Mouse (Mus musculus): Measurements from ENCODE around the gene Cmtm4. TPM values are rescaled to one million over a fixed set of nuclear protein-coding genes. Genes with fewer than 3 reads are reported as not detected.

Cmtm4 gene
- polyA plus RNA-seq, 1 experiment: 32.4 TPM

DNA sequence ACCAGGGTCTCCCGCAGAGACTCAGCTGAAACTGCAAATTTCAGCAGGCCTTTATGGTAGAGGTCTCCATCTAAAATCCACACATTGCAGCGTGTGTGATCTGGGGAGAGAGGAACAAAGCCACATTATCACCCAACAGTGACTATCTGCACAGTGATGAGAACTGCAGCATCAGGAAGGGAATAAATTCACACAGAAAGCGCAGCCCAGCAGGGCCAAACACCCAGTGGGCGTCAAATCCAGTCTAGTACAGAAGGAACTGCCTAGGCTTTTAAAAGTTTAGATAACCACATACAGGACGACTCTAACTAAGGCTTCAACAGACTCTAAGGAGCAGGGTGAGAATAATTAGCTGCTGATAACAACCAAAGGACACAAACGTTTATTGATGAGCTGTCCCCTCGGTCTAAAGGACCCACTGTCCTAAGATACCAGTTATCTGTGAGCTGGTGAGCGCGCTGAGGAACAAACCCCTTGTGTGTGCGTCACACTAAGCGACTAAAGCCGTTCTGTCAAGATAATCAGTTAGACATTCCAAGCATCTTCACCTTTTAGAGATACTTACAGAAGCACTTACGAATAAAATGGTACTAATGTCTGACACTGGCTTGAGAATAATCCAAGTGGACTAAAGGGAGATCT, 42.0 kb upstream of the Cmtm4 start:
- H3K36me3 ChIP-seq (ENCODE audit: control insufficient read depth, insufficient read depth, low read length): no peaks in the 10 kb centered on the region; the same call in 1 of the 2 replicates
- TF ChIP-seq CTCF (conservative IDR thresholded peaks at IDR 0.05; ENCODE audit: insufficient read depth, insufficient read length, low read depth, low read length): no peak
- no peak for TF ChIP-seq POLR2A (IDR thresholded peaks at IDR 0.05; ENCODE audit: low read depth, low read length)
- H3K4me1 ChIP-seq (ENCODE audit: control insufficient read depth, insufficient read depth, low read length): peaks cover 12% of the 10 kb centered on the region
- no peaks in the 10 kb centered on the region for H3K27me3 ChIP-seq (replicated peaks; ENCODE audit: control insufficient read depth, insufficient read depth, low read length)
- 96% methylated on average over 13 of the region's 13 CpGs for WGBS
- no peak for DNase-seq
- no peak overlapping the region for H3K4me3 ChIP-seq (ENCODE audit: insufficient read depth, low read depth, low read length)
- H3K27ac ChIP-seq (ENCODE audit: insufficient read depth, low read depth, low read length): no peak overlapping the region

DNA sequence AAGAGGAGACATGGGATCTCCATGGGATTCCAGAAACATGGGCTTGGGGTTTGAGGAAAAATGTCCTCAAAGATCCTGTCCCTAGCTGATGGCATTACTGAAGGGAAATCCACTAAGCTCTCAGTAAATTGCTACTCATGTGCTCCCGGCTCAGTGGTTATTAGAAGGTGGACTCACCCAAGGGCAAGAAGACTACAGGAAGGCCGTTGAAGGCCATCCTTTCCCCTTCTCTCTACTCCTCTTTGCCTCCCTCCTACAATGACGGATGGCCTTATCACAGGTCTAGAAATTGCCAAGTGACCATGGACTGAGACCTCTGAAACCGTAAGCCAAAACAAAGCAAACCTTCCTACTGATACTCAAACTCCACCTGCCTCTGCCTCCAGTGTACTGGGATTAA, 41.0 kb upstream of the Cmtm4 start:
- no peak for DNase-seq
- H3K36me3 ChIP-seq (ENCODE audit: control insufficient read depth, insufficient read depth, low read length): no peaks in the 10 kb centered on the region; the same call in 1 of the 2 replicates
- H3K27me3 ChIP-seq (replicated peaks; ENCODE audit: control insufficient read depth, insufficient read depth, low read length): no peaks in the 10 kb centered on the region
- H3K4me1 ChIP-seq (ENCODE audit: control insufficient read depth, insufficient read depth, low read length): peaks cover 8% of the 10 kb centered on the region
- H3K4me3 ChIP-seq (ENCODE audit: insufficient read depth, low read depth, low read length): no peak overlapping the region
- TF ChIP-seq POLR2A (IDR thresholded peaks at IDR 0.05; ENCODE audit: low read depth, low read length): no peak
- no peak for TF ChIP-seq CTCF (conservative IDR thresholded peaks at IDR 0.05; ENCODE audit: insufficient read depth, insufficient read length, low read depth, low read length)
- 82% methylated on average over 4 of the region's 4 CpGs for WGBS
- peak overlapping the region; percentile 58; the same call in 1 of the 2 replicates for H3K27ac ChIP-seq (ENCODE audit: insufficient read depth, low read depth, low read length)

DNA sequence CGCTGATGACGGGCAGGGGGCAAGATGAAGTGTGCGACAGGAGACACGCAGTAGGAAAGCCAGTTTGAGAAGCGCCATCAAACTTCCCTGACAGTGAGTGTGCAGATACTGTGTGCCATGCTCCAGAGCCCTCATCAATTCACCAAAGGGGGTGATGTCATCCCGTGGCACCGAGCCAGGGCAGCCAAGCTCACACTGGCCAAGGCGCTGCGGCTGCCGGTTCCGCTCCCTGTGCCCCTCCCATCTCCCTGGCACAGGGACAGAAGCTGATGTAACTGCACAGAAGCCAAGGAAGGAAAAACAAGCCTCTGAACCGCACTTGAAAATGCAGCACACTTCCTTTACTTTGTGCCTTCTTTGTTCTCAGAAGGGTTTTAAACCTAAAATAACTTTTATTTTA, 40.4 kb upstream of the Cmtm4 start:
- Histone ChIP-seq H3K27me3 (replicated peaks; ENCODE audit: control insufficient read depth, insufficient read depth, low read length) (no peaks in the 10 kb centered on the region), H3K4me1 (ENCODE audit: control insufficient read depth, insufficient read depth, low read length) (peaks cover 4% of the 10 kb centered on the region), H3K36me3 (ENCODE audit: control insufficient read depth, insufficient read depth, low read length) (no peaks in the 10 kb centered on the region; the same call in 1 of the 2 replicates), H3K27ac (ENCODE audit: insufficient read depth, low read depth, low read length) (0 out of 2 replicates have a peak overlapping the region, but pooled peaks have one; percentile 1), H3K4me3 (ENCODE audit: insufficient read depth, low read depth, low read length) (no peak overlapping the region)
- 16% methylated on average over 12 of the region's 12 CpGs for WGBS
- no peak for TF ChIP-seq POLR2A (IDR thresholded peaks at IDR 0.05; ENCODE audit: low read depth, low read length)
- TF ChIP-seq CTCF (conservative IDR thresholded peaks at IDR 0.05; ENCODE audit: insufficient read depth, insufficient read length, low read depth, low read length): no peak
- DNase-seq: peak; percentile 99

DNA sequence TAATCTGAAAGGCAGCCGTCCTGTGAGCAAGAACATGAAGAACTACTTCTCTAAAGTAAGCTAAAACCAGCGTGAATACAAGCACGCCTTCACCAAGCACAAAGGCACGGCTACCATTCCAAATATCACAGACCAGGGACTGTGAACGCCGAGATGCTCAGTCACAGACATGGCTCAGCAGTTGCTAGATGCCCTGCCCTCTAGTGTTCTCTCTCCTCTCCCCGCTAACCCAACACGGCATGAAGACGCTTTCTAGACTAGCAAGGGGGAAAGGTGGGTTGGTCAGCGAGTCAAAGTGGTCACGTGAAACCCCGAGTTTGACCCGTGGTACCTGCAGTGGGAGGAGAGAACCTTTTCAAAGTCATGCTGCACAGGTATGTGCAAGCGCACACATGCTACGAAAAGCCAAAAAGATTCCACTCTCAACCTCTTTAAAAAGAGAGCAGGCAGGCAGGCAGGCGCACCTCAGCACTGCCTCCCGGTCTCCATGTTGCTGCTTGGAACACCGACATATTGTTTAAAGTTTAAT, 39.3 kb upstream of the Cmtm4 start:
- DNase-seq: no peak
- TF ChIP-seq CTCF (conservative IDR thresholded peaks at IDR 0.05; ENCODE audit: insufficient read depth, insufficient read length, low read depth, low read length) (no peak), POLR2A (IDR thresholded peaks at IDR 0.05; ENCODE audit: low read depth, low read length) (no peak)
- Histone ChIP-seq H3K27ac (ENCODE audit: insufficient read depth, low read depth, low read length) (no peak overlapping the region), H3K36me3 (ENCODE audit: control insufficient read depth, insufficient read depth, low read length) (no peaks in the 10 kb centered on the region; the same call in 1 of the 2 replicates), H3K27me3 (replicated peaks; ENCODE audit: control insufficient read depth, insufficient read depth, low read length) (no peaks in the 10 kb centered on the region), H3K4me3 (ENCODE audit: insufficient read depth, low read depth, low read length) (no peak overlapping the region), H3K4me1 (ENCODE audit: control insufficient read depth, insufficient read depth, low read length) (peaks cover 4% of the 10 kb centered on the region)
- WGBS: 70% methylated on average over 18 of the region's 18 CpGs

DNA sequence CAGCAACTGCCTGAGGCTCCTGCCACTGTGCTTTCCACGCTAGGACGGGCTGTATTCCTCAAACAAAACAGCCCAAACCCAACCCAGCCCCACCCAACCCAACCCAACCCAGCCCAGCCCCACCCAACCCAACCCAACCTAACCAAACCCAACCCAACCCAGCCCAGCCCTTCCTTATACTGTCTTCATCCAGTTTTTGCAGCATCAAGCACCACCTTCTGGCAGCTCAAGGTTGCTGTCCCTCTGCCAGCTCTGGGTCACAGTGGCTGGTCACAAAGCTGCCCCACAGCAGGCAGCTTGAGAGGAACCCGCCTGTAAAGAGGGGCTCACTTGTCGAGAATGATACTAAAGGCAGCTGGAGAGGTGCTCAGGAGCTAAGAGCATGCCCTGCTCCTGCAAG, 38.7 kb upstream of the Cmtm4 start:
- Histone ChIP-seq H3K4me3 (ENCODE audit: insufficient read depth, low read depth, low read length) (no peak overlapping the region), H3K36me3 (ENCODE audit: control insufficient read depth, insufficient read depth, low read length) (no peaks in the 10 kb centered on the region; the same call in 1 of the 2 replicates), H3K27ac (ENCODE audit: insufficient read depth, low read depth, low read length) (no peak overlapping the region), H3K4me1 (ENCODE audit: control insufficient read depth, insufficient read depth, low read length) (peaks cover 4% of the 10 kb centered on the region), H3K27me3 (replicated peaks; ENCODE audit: control insufficient read depth, insufficient read depth, low read length) (no peaks in the 10 kb centered on the region)
- no peak; the same call in 1 of the 2 replicates for TF ChIP-seq CTCF (conservative IDR thresholded peaks at IDR 0.05; ENCODE audit: insufficient read depth, insufficient read length, low read depth, low read length)
- no peak for TF ChIP-seq POLR2A (IDR thresholded peaks at IDR 0.05; ENCODE audit: low read depth, low read length)
- 64% methylated on average over 4 of the region's 4 CpGs for WGBS
- DNase-seq: peak; percentile 53

DNA sequence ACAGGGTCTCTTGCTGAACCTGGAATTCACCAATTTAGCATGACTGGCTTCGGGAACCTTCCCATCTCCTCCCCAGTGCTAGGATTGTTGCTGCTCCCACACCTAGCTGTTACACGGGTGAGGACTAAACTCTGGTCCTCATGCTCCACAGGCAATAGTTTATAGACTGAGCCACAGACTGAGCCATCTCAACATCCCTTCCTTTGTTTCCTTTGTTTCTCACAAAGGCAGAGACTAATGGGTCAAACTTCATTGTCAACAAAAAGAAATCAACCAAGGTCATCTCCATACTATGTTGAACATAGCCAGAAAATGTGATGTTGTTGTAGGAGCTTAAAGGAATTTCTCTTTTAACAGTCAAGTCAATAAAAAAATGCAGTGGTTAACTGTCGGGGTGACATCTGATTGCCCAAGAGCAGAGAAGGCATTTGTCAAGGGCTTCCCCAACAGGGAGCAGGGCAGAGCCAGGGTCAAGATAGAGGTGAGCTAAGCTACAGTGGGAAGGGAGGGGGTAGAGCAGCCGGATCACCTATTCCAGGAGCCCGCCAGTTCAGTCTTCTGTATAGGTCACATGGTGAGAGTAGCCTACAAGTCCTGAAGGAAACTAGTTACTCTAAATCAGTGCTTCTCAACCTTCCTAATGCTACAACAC, 37.7 kb upstream of the Cmtm4 start:
- H3K27me3 ChIP-seq (replicated peaks; ENCODE audit: control insufficient read depth, insufficient read depth, low read length): no peaks in the 10 kb centered on the region
- H3K36me3 ChIP-seq (ENCODE audit: control insufficient read depth, insufficient read depth, low read length): no peaks in the 10 kb centered on the region; the same call in 1 of the 2 replicates
- DNase-seq: no peak
- 93% methylated on average over 5 of the region's 5 CpGs for WGBS
- H3K27ac ChIP-seq (ENCODE audit: insufficient read depth, low read depth, low read length): no peak overlapping the region
- TF ChIP-seq POLR2A (IDR thresholded peaks at IDR 0.05; ENCODE audit: low read depth, low read length) (no peak), CTCF (conservative IDR thresholded peaks at IDR 0.05; ENCODE audit: insufficient read depth, insufficient read length, low read depth, low read length) (no peak)
- H3K4me3 ChIP-seq (ENCODE audit: insufficient read depth, low read depth, low read length): no peak overlapping the region
- peaks cover 4% of the 10 kb centered on the region for H3K4me1 ChIP-seq (ENCODE audit: control insufficient read depth, insufficient read depth, low read length)

DNA sequence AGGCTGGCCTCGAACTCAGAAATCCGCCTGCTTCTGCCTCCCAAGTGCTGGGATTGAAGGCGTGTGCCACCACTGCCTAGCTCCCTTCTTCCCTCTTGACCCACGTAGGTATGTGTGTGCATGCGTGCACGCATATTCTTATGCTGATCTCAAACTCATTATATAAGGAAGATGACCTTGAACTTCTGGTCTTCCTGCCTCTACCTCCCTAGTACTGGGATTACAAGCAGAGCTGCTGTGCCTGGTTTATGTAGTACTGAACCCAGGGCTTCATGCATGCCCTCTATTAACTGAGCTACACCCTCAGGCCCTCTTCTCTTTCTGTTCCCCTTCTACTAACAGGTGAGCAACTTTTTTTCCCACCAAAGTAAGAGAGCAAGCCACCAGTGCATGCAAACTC, 37.0 kb upstream of the Cmtm4 start:
- Histone ChIP-seq H3K27me3 (replicated peaks; ENCODE audit: control insufficient read depth, insufficient read depth, low read length) (no peaks in the 10 kb centered on the region), H3K27ac (ENCODE audit: insufficient read depth, low read depth, low read length) (no peak overlapping the region), H3K4me3 (ENCODE audit: insufficient read depth, low read depth, low read length) (no peak overlapping the region), H3K4me1 (ENCODE audit: control insufficient read depth, insufficient read depth, low read length) (peaks cover 4% of the 10 kb centered on the region), H3K36me3 (ENCODE audit: control insufficient read depth, insufficient read depth, low read length) (no peaks in the 10 kb centered on the region; the same call in 1 of the 2 replicates)
- no peak for TF ChIP-seq CTCF (conservative IDR thresholded peaks at IDR 0.05; ENCODE audit: insufficient read depth, insufficient read length, low read depth, low read length)
- TF ChIP-seq POLR2A (IDR thresholded peaks at IDR 0.05; ENCODE audit: low read depth, low read length): no peak
- 96% methylated on average over 6 of the region's 6 CpGs for WGBS
- no peak for DNase-seq
